Mouse (Mus musculus): ENCODE data around the gene Oosp1.

DNA sequence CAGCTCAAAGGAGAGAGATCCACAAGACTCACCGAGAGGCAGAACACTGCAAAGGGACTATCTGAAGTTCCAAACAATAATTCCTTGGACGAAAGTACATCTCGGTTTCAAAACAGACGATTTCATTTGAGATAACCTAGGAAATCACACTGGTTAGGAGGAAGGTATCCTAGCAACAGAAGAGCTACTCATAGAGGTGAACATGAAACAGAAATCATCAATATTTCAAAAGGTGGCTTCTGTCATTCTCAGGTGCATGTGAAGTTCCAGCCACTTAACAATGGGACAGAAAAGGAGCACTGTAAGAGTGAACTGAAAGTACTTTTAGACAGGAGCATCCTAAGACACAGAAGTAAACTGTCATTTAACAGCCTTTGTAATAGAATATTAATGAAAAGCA, 41.4 kb downstream of the Oosp1 start:
- TF ChIP-seq USF2 (IDR thresholded peaks at IDR 0.05; ENCODE audit: borderline replicate concordance in 1 of 2, insufficient read depth in 1 of 2, low read depth in 1 of 2, low read length in 2 of 2): no peak
- no peak for TF ChIP-seq CTCF (IDR thresholded peaks at IDR 0.05 in 2 of 3, conservative IDR thresholded peaks at IDR 0.05 in 1 of 3; ENCODE audit: control insufficient read depth in 1 of 3, insufficient read depth in 1 of 3, low read depth in 2 of 3, low read length in 3 of 3, poor library complexity in 1 of 3, severe bottlenecking in 1 of 3)
- no peak for TF ChIP-seq POLR2AphosphoS2 (IDR thresholded peaks at IDR 0.05; ENCODE audit: low read length)
- no peak for TF ChIP-seq RAD21 (IDR thresholded peaks at IDR 0.05; ENCODE audit: low read depth, low read length)
- no peak for TF ChIP-seq POLR2A (IDR thresholded peaks at IDR 0.05; ENCODE audit: control insufficient read depth in 1 of 2, insufficient read depth in 1 of 2, low read depth in 1 of 2, low read length in 2 of 2, poor library complexity in 1 of 2)
- TF ChIP-seq ZC3H11A (IDR thresholded peaks at IDR 0.05; ENCODE audit: low read depth, low read length): no peak
- TF ChIP-seq MAZ (IDR thresholded peaks at IDR 0.05; ENCODE audit: low read depth, low read length): no peak
